Mouse (Mus musculus) layer of hippocampus, adult 6 months (tissue): Measurements from ENCODE around the gene Tgfbrap1. TPM values are rescaled to one million over a fixed set of nuclear protein-coding genes. Genes with fewer than 3 reads are reported as not detected.

Experiments used
- long read RNA-seq, 2 experiments: library from polyadenylated mRNA; unstranded; transcript quantifications; one replicate each; pipeline ENCODE4 v2.0.0; 2019 to 2020
- microRNA-seq: library from miRNA; unstranded; fragments of <30 nt; microRNA quantifications from one replicate; pipeline ENCODE4 v1.2.0, GENCODE M21; 2020
- polyA plus RNA-seq: library from polyadenylated mRNA; unstranded; fragments of <200 nt; fragmentation: Nextera tagmentation; gene quantifications from 2 replicates; pipeline ENCODE4 v1.2.3, GENCODE M21; 2021

The Tgfbrap1 gene
- 3.9 and 4.3 TPM in 2 replicates for polyA plus RNA-seq
- long read RNA-seq, experiment 1, full-length matches to known transcripts: 2 of 4 reads
- long read RNA-seq, experiment 1, partial matches to known transcripts: 2 of 4 reads
- long read RNA-seq, experiment 1, other reads (novel, unspliced or antisense): 0 of 4 reads
- long read RNA-seq, experiment 2, full-length matches to known transcripts: 5 of 25 reads
- long read RNA-seq, experiment 2, partial matches to known transcripts: 18 of 25 reads
- long read RNA-seq, experiment 2, other reads (novel, unspliced or antisense): 2 of 25 reads

GRCm38 (mm10) chr1:43098031-43098984, at the start of gene Tgfbrap1, which contains the start of gene AI597479:
Gene Tgfbrap1, minus strand, starts transcription at chr1:43098637.
Gene AI597479, plus strand, starts transcription at chr1:43098710.

Small RNA genes lying within 50 kb of the gene (microRNA-seq; reads per million reads assigned to microRNA genes)
- not detected for gene Gm24001

Other genes starting within 250 kb of the Tgfbrap1 start
- gene Mrps9, start 247.4 kb downstream of the Tgfbrap1 start, polyA plus RNA-seq: 57.1 and 60.7 TPM in 2 replicates
- gene Gpr45, start 145.8 kb downstream of the Tgfbrap1 start, polyA plus RNA-seq: 3.7 and 3.9 TPM in 2 replicates
- gene AI597479, start 73 bp upstream of the Tgfbrap1 start, polyA plus RNA-seq: 17.3 TPM in 2 replicates
- 48.5 and 64.2 TPM in 2 replicates for gene Fhl2, start 98.3 kb upstream of the Tgfbrap1 start, polyA plus RNA-seq